Mouse (Mus musculus) lung, embryonic 16.5 days (tissue): ENCODE measurements around the gene Vmn2r111. TPM values are rescaled to one million over a fixed set of nuclear protein-coding genes. Genes with fewer than 3 reads are reported as not detected.
"Not testable (repeated sequence)": the region's sequence is repeated elsewhere in the genome, so short reads cannot be mapped to it uniquely, and the experiment has no call there.

Source experiments
- ATAC-seq: fragments of 200-750 bp; cut with Nextera tagmentation; 2 replicates; pipeline ENCODE4 v1.8.0; 2017; ENCODE audit warnings: low read depth, mild to moderate bottlenecking, moderate library complexity
- H3K27ac ChIP-seq: fragments of 300-500 bp; sonication (generic); 2 replicates; pipeline ENCODE4 v1.5.1; 2014; ENCODE audit warnings: mild to moderate bottlenecking, control low read depth, low read length
- H3K27me3 ChIP-seq: fragments of 300-500 bp; sonication (generic); 2 replicates; pipeline ENCODE4 v1.6.1; 2014; ENCODE audit warnings: low read depth, low read length, mixed read lengths; ENCODE audit not compliant: control insufficient read depth, insufficient read depth
- H3K36me3 ChIP-seq: fragments of 300-500 bp; sonication (generic); 2 replicates; pipeline ENCODE4 v1.6.1; 2014; ENCODE audit warnings: low read length; ENCODE audit not compliant: control insufficient read depth, insufficient read depth
- H3K4me1 ChIP-seq: fragments of 300-500 bp; sonication (generic); replicated peaks from 2 replicates; pipeline ENCODE4 v1.6.1; 2014; ENCODE audit warnings: low read length, mixed read lengths; ENCODE audit not compliant: control insufficient read depth, insufficient read depth
- H3K4me2 ChIP-seq: fragments of 300-500 bp; sonication (generic); 2 replicates; pipeline ENCODE4 v1.6.1; 2014; ENCODE audit warnings: low read depth, low read length, control low read depth
- H3K4me3 ChIP-seq: fragments of 300-500 bp; sonication (generic); 2 replicates; pipeline ENCODE4 v1.5.1; 2014; ENCODE audit warnings: mild to moderate bottlenecking, low read length, control low read depth
- H3K9ac ChIP-seq: fragments of 300-500 bp; sonication (generic); 2 replicates; pipeline ENCODE4 v1.6.1; 2014; ENCODE audit warnings: low read length, control low read depth
- H3K9me3 ChIP-seq: fragments of 300-500 bp; sonication (generic); 2 replicates; pipeline ENCODE4 v1.6.1; 2016; ENCODE audit warnings: low read length; ENCODE audit not compliant: control insufficient read depth
- WGBS: fragments of 180-500 bp; shearing (Covaris S2); extraction: QIAGEN DNeasy Blood & Tissue Kit; methylation state at CpG from one replicate; pipeline ENCODE4 v1.1.7; 2014; 5-methylcytosine and 5-hydroxymethylcytosine counted together
- polyA plus RNA-seq: library from polyadenylated mRNA; unstranded; fragments of >200 nt; fragmentation: Nextera tagmentation; extraction: Ambion mirVana; gene quantifications from 2 replicates; pipeline ENCODE4 v1.2.1, GENCODE M21; 2015

Gene Vmn2r111
- polyA plus RNA-seq = not detected in 2 replicates

GRCm38 (mm10) chr17:22573382-22573781, at the start of gene Vmn2r111:
Vmn2r111 (minus strand) TSS chr17:22573482.
- not testable (repeated sequence) for H3K36me3 ChIP-seq, H3K4me2 ChIP-seq, H3K27me3 ChIP-seq, H3K4me3 ChIP-seq, H3K27ac ChIP-seq, H3K9me3 ChIP-seq, ATAC-seq, H3K4me1 ChIP-seq, H3K9ac ChIP-seq
- WGBS = 57% methylated on average over 1 of the region's 1 CpGs

DNA sequence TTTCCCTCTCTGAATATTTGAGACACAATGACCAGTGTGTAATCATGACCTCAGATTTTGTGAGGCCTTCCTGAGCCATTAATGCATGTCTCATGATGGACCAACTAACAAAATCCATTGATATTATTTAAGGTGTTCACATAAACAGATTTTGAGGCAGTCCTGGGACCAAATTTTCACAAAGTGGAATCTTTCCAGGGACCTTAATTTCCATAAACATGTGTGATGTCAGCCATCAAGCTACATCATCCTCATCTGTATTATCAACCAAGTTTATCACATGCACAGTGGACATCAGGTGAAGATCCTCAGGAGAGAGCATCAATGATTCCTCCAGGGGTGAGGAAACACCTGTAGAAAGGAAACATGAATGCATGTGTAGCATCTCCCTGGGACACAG, 27.4 kb upstream of the Vmn2r111 start, which contains the start of gene Vmn2r112:
Vmn2r112 (plus strand) TSS at position 301 of the 400 bp plus-strand sequence.
- H3K27ac ChIP-seq, H3K27me3 ChIP-seq, H3K36me3 ChIP-seq, H3K4me3 ChIP-seq, H3K9me3 ChIP-seq, H3K9ac ChIP-seq, H3K4me2 ChIP-seq, H3K4me1 ChIP-seq, ATAC-seq: not testable (repeated sequence)

DNA sequence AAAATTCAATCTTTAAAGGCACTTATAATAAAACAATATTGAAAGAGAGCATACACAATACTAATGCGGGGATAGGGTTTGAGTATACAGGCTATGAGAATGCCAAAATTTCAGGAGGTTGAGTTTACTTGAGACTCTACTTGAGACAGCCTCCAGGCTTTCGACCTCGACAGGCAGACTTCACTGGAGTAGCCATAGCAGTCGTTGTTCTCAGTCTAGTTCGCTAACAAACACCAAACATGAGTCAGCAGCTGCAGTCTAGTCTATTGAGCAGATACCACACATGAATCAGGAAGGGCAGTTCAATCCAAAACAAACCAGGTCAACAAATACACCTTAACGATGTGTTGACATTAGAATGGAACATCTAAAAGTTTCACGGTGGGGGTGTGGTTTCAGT, 52.8 kb downstream of the Vmn2r111 start:
- H3K4me2 ChIP-seq, H3K27me3 ChIP-seq, H3K27ac ChIP-seq, H3K9ac ChIP-seq, H3K4me3 ChIP-seq, ATAC-seq, H3K9me3 ChIP-seq, H3K4me1 ChIP-seq, H3K36me3 ChIP-seq: not testable (repeated sequence)
- 81% methylated on average over 7 of the region's 7 CpGs for WGBS

DNA sequence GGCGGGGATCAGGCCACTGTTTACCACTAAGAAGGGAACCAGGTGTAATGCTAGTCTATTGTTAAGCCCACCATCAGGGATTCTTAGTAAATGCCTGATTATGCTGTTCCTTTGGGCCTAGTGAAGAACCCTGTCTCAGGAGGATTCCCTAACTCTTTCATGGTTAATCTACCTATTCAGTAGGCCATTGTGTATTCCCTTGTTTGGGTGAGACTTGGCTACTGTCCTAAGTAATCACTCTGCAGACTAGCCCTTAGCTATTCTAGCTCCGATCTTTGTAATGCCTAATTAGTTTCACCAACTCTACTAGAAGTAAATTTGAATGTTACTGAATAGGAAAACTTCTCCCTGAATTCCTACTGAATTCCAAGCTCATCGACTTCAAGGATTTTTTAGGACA, 53.2 kb downstream of the Vmn2r111 start:
- WGBS = 69% methylated on average over 3 of the region's 3 CpGs
- not testable (repeated sequence) for H3K27ac ChIP-seq, H3K4me2 ChIP-seq, H3K9me3 ChIP-seq, H3K4me1 ChIP-seq, H3K36me3 ChIP-seq, H3K27me3 ChIP-seq, ATAC-seq, H3K9ac ChIP-seq, H3K4me3 ChIP-seq

DNA sequence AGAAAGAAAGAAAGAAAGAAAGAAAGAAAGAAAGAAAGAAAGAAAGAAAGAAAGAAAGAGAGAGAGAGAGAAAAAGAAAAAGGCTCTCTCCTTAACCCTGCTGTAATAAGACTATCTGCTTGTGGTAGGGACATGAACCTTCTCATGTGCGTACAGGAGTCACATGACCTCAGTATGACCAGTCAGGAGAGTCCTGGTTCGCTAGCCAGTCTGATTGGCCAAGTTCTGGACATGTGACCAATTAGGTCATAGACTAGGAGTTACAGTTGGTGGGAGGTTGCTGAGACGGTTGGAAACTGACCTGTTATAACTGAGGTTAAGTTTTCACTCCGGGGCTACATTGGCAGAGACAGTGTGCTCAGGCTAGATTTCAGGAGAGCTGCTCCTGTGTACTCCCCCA, 76.2 kb downstream of the Vmn2r111 start:
- ATAC-seq = no peak
- no peak overlapping the region for H3K9ac ChIP-seq
- H3K4me2 ChIP-seq = no peak overlapping the region
- no peaks in the 10 kb centered on the region for H3K27me3 ChIP-seq
- no peak overlapping the region for H3K27ac ChIP-seq
- no peak overlapping the region for H3K4me3 ChIP-seq
- 63% methylated on average over 4 of the region's 4 CpGs for WGBS
- H3K4me1 ChIP-seq = no peaks in the 10 kb centered on the region
- no peaks in the 10 kb centered on the region for H3K9me3 ChIP-seq
- H3K36me3 ChIP-seq = no peaks in the 10 kb centered on the region

Other genes with a start within 250 kb of the Vmn2r111 start
- 12.4 and 12.9 TPM in 2 replicates for gene Zfp944, start 212.1 kb downstream of the Vmn2r111 start, polyA plus RNA-seq
- gene Zfp758, start 212.0 kb downstream of the Vmn2r111 start, polyA plus RNA-seq = 9.2 and 10.4 TPM in 2 replicates
- gene Zfp946, start 149.3 kb downstream of the Vmn2r111 start, polyA plus RNA-seq = 14.4 and 16.8 TPM in 2 replicates
- not detected in 2 replicates for gene Vmn2r112, start 27.5 kb upstream of the Vmn2r111 start, polyA plus RNA-seq